Mouse (Mus musculus) thymus, adult 2 months (tissue): ENCODE results near the gene Hist2h2ab.

Experiments
- CTCF ChIP-seq: fragments of 200-500 bp; IDR thresholded peaks from 2 replicates; pipeline ENCODE4 v1.5.1; 2012; ENCODE audit warnings: mild to moderate bottlenecking, control low read depth, low read length, moderate library complexity, borderline replicate concordance; ENCODE audit not compliant: control insufficient read depth, poor library complexity, insufficient read depth; ENCODE audit errors: extremely low read depth
- POLR2A ChIP-seq: fragments of 200-500 bp; IDR thresholded peaks from 2 replicates; pipeline ENCODE4 v1.6.1; 2012; ENCODE audit warnings: mild to moderate bottlenecking, low read length, control low read depth, moderate library complexity; ENCODE audit not compliant: control insufficient read depth, poor library complexity, insufficient read depth; ENCODE audit errors: extremely low read depth

- no peak for TF ChIP-seq POLR2A
- no peak for TF ChIP-seq CTCF
These were observed 26.7 kb upstream of the Hist2h2ab start for GRCm38 (mm10) chr3:96192977-96193376.
